ENCODE assay signal across 35 mouse cellular contexts in the genomic region with DNA sequence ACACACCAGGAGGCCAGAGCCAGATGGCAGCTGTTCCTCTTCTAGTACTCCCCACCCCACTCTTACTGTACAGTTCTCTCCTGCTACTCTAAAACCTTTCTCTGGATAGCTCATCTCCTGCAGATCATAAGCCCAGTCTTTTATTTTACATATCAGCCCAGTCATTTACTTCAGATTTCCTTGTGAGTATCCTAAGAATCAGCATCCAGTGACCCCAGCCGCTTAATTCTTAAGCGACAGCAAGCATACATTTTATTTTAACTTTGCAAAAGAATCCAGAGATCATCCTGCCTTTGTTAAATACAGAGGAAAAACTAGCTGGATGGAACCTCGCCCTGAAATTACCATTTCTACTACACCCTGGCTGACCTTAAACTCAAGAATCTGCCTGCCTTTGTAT. TPM values are rescaled to one million over a fixed set of nuclear protein-coding genes. Genes with fewer than 3 reads are reported as not detected.
"Had no signal": no experiment of that assay in that cellular context is flagged by ENCODE, and none has a peak within 500 bp of the region (broad histone marks: within the 10 kb centered on the region; RNA-seq: fewer than 3 reads in every experiment).

No protein-coding gene starts in this region.

- H3K9me3 ChIP-seq: limb, embryonic 10.5 days; limb, embryonic 12.5 days; limb, embryonic 15.5 days; liver, embryonic 12.5 days; liver, embryonic 13.5 days; liver, embryonic 15.5 days; lung, embryonic 15.5 days; midbrain, embryonic 10.5 days; midbrain, embryonic 12.5 days; midbrain, embryonic 13.5 days; midbrain, embryonic 15.5 days had no signal

- DNase-seq: left cerebral cortex, postnatal 4 days; liver; liver, embryonic 13.5 days; liver, postnatal 0 days; lung, adult 18-20 months; lung, adult 2 months; lung, embryonic 14.5 days; lung, postnatal 10 days; lung, postnatal 36 days; lung, postnatal 4 days; midbrain, embryonic 14.5 days had no signal

- H3K9ac ChIP-seq: limb, embryonic 12.5 days; limb, embryonic 13.5 days; limb, embryonic 15.5 days; liver, embryonic 12.5 days; liver, embryonic 13.5 days; liver, embryonic 14.5 days; liver, embryonic 15.5 days; liver, postnatal 0 days; lung, embryonic 14.5 days; lung, embryonic 15.5 days; midbrain, embryonic 12.5 days; midbrain, embryonic 13.5 days; midbrain, embryonic 15.5 days had no signal

- H3K27ac ChIP-seq: left cerebral cortex, adult 2 months; limb, embryonic 10.5 days; limb, embryonic 12.5 days; limb, embryonic 13.5 days; limb, embryonic 15.5 days; liver, embryonic 12.5 days; liver, embryonic 13.5 days; liver, embryonic 14.5 days; liver, embryonic 15.5 days; lung, embryonic 15.5 days; macrophage; midbrain, embryonic 10.5 days; midbrain, embryonic 12.5 days; midbrain, embryonic 13.5 days; midbrain, embryonic 15.5 days had no signal

- H3K4me1 ChIP-seq: limb, embryonic 12.5 days; limb, embryonic 13.5 days had no signal

- H3K36me3 ChIP-seq: limb, embryonic 10.5 days; limb, embryonic 12.5 days; limb, embryonic 13.5 days; limb, embryonic 15.5 days; liver, embryonic 12.5 days; liver, embryonic 13.5 days; liver, embryonic 15.5 days; lung, embryonic 15.5 days; midbrain, embryonic 10.5 days; midbrain, embryonic 12.5 days; midbrain, embryonic 13.5 days; midbrain, embryonic 15.5 days had no signal

- H3K4me3 ChIP-seq: left cerebral cortex, adult 2 months; limb, embryonic 10.5 days; limb, embryonic 12.5 days; limb, embryonic 13.5 days; limb, embryonic 15.5 days; liver, embryonic 12.5 days; liver, embryonic 13.5 days; liver, embryonic 15.5 days; lung, embryonic 15.5 days; megakaryocyte, embryonic 14.5 days; midbrain, embryonic 10.5 days; midbrain, embryonic 12.5 days; midbrain, embryonic 13.5 days; midbrain, embryonic 15.5 days; myocyte had no signal

RNA-seq across cellular contexts. Expression of a gene that starts 4.5 kb away (rescaled TPM):
- total RNA-seq: liver, adult 2 months; megakaryocyte progenitor cell, adult 5-6 weeks; megakaryocyte, adult 5-6 weeks; megakaryocyte-erythroid progenitor cell, adult 5-6 weeks had no signal

RNA-seq across cellular contexts. Expression of a gene that starts 21.6 kb away (rescaled TPM):
- total RNA-seq: left cerebral cortex, adult 2 months; left cerebral cortex, postnatal 25 days; left cerebral cortex, postnatal 36 days; liver, adult 2 months; megakaryocyte progenitor cell, adult 5-6 weeks; megakaryocyte, adult 5-6 weeks; megakaryocyte-erythroid progenitor cell, adult 5-6 weeks; midbrain, postnatal 0 days; monocyte, adult 5-6 weeks had no signal
